Mouse (Mus musculus) ovary, postnatal 36 days (tissue): Measurements from ENCODE around the gene Arhgap23.

ENCODE experiments used
- DNase-seq: peaks from one replicate; pipeline ENCODE4 v3.0.0; 2022; ENCODE audit warnings: low spot score, mixed read lengths

Arhgap23 gene

GRCm38 (mm10) chr11:97406094-97406951 lies 9.0 kb upstream of the Arhgap23 start:
- no peak for DNase-seq

- DNase-seq: no peak
Measured at GRCm38 (mm10) chr11:97407456-97407855, 7.9 kb upstream of the Arhgap23 start.

DNA sequence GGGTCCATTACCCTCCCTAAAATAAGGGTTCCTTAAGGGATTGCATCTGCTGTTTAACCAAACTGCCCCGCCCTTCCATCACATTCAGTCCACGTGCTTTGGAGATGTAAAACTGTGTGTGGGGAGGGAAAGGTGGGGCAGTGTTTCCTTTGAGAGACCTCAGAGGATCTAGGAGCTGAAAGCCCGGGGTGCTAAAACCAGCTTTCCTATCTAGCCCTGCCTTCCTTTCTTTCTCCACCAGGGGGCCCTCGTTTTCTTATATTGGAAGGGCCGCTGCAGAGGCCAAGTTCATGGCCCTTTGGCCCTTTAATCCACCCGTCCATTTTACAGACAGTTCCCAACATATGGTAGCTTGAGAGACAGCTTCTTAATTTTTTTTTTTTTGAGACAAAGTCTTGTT lies 7.2 kb upstream of the Arhgap23 start:
- DNase-seq: peak; percentile 65

DNA sequence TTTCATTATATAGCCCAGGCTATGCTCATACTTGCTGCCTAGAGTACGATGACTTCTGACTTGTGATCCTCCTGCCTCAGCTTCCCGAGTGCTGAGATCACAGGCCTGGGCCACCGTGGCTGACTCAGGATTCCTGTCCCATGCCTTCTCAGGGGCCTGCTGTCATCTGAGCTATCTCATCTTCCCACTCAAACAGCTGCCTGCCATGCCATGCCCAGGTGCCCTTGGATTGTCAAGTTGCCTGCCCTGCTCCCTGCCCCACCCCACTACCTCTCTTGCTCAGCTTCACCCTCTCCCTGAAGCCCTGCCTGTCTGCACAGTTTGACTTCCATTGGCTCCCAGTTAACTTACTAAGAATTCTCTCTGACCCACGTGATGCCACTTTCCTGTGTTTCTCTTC lies 4.4 kb upstream of the Arhgap23 start:
- DNase-seq: no peak

DNA sequence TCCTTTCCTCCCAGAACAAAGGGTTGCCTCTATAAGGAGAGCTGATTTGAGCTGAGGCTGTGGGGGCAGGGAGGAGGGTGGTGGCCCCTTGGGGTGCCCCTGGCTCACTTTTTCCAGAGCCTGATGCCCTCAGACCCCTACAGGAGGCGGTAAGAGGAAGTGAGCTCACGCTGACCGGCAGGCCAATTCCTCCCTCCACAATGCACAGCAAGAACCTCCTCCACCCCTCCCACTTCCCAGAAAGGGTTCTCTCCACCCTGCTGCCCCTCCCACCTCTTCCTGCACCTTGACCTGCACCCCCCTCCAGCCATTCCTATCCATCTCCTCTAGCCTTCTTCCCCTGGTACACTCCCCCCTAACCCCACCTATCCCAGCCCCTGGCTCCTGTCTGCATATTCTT lies 3.2 kb upstream of the Arhgap23 start:
- no peak for DNase-seq

- DNase-seq: no peak
Measured at GRCm38 (mm10) chr11:97412808-97413347, 2.5 kb upstream of the Arhgap23 start.

- peak; percentile 73 for DNase-seq
Measured at GRCm38 (mm10) chr11:97415712-97416636, 641 bp downstream of the Arhgap23 start.

- DNase-seq: no peak
Measured at GRCm38 (mm10) chr11:97416637-97417035, 1.3 kb downstream of the Arhgap23 start.

GRCm38 (mm10) chr11:97418834-97419539 lies 3.7 kb downstream of the Arhgap23 start:
- no peak for DNase-seq

DNA sequence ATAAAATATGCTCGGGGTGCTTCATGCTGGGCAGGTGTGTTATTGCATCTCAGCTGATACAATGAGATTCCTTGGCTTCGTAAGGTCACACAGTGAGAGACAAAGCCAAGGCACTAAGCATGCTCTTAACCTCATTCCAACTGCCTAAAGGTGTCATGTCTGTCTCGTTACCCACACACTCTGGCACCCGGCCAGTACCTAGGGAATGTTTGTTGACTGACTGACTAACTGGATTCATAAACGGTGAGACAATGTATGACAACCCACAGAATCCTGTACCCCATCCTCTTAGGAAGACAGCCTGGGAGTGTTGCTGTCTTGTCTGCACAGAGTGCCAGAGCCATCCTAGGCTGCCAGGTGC lies 4.2 kb downstream of the Arhgap23 start:
- no peak for DNase-seq

- no peak for DNase-seq
Measured at GRCm38 (mm10) chr11:97422507-97422906, 7.2 kb downstream of the Arhgap23 start.

DNA sequence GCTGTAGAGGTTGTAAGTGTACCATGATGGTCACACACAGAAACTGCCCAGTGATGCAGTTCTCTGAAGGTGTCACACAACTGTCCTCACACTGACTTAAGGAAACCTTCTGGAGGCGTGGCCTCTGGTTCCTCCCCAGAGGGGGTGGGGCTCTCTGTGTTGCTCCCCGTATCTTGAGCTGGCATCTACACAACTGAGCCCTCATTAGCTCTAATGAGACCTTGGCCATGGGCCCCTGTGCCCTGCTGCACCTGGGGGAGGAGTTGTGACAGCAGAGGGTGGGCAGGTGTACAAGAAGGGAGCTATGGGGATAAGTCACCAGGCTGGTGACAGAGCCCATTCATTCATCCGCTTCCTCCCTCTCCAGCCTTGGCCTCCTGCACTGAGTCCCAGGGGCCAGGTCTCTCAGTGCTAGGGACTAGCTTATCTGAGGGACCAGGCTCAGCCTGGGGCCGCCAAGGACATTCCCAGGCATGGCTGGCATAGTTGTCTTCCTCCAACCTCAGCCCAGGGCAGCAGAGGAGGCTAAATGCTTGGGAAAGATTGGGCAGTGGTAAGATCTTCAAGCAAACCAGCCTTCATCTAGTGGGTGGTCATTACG lies 8.9 kb downstream of the Arhgap23 start:
- no peak for DNase-seq

- DNase-seq: no peak
Measured at GRCm38 (mm10) chr11:97424802-97425201, 9.5 kb downstream of the Arhgap23 start.

GRCm38 (mm10) chr11:97427794-97428725 lies 12.7 kb downstream of the Arhgap23 start:
- DNase-seq: peak; percentile 73

GRCm38 (mm10) chr11:97428726-97429077 lies 13.4 kb downstream of the Arhgap23 start:
- DNase-seq: no peak

DNA sequence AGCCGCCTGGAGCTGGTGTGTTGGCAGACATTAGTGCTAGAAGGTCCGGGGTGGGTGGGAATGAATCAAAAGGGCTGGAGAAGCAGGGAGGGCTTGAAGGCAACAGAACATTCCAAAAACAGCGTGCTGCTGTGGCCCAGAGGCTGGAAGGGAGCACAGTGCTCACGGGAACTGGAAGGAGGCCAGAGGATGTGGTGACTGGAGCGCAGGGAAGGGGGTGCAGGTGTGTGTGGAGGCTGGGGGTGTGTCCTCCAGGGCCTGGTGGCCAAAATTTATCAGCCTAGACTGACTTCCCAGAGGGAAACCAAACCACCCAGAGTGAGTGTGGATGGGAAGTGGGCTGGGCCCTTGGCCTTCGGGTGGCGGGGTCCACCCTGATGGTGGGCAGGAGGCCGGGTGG lies 14.3 kb downstream of the Arhgap23 start:
- no peak for DNase-seq

- DNase-seq: peak; percentile 57
Measured at GRCm38 (mm10) chr11:97432015-97432414, 16.7 kb downstream of the Arhgap23 start.

- no peak for DNase-seq
Measured at GRCm38 (mm10) chr11:97432983-97433539, 17.7 kb downstream of the Arhgap23 start.

- no peak for DNase-seq
Measured at GRCm38 (mm10) chr11:97434121-97434520, 18.8 kb downstream of the Arhgap23 start.
